Mouse (Mus musculus): Measurements from ENCODE around the gene Vav3.

The Vav3 gene

GRCm38 (mm10) chr3:109352690-109353089 is 12.2 kb downstream of the Vav3 start:
- DNase-seq (ENCODE audit: low spot score in 2 of 2) = no peak

- DNase-seq (ENCODE audit: low spot score in 2 of 2) = no peak
Measured at GRCm38 (mm10) chr3:109353814-109354213, 13.4 kb downstream of the Vav3 start.

GRCm38 (mm10) chr3:109355158-109355557 is 14.7 kb downstream of the Vav3 start:
- no peak for DNase-seq (ENCODE audit: low spot score in 2 of 2)

- DNase-seq (ENCODE audit: low spot score in 2 of 2) = no peak
Measured at GRCm38 (mm10) chr3:109360746-109361145, 20.3 kb downstream of the Vav3 start.

GRCm38 (mm10) chr3:109361882-109362281 is 21.4 kb downstream of the Vav3 start:
- no peak for DNase-seq (ENCODE audit: low spot score in 2 of 2)

- DNase-seq (ENCODE audit: low spot score in 2 of 2) = no peak
Measured at GRCm38 (mm10) chr3:109362310-109362709, 21.9 kb downstream of the Vav3 start.

- DNase-seq (ENCODE audit: low spot score in 2 of 2) = no peak
Measured at GRCm38 (mm10) chr3:109363522-109363921, 23.1 kb downstream of the Vav3 start.

GRCm38 (mm10) chr3:109365875-109366274 is 25.4 kb downstream of the Vav3 start:
- DNase-seq (ENCODE audit: low spot score in 2 of 2) = no peak

GRCm38 (mm10) chr3:109366411-109366851 is 26.0 kb downstream of the Vav3 start:
- peak; percentile 22 to 46 for DNase-seq (ENCODE audit: low spot score in 2 of 2)

- no peak for DNase-seq (ENCODE audit: low spot score in 2 of 2)
Measured at GRCm38 (mm10) chr3:109368383-109369289, 28.2 kb downstream of the Vav3 start.

- DNase-seq (ENCODE audit: low spot score in 2 of 2) = no peak
Measured at GRCm38 (mm10) chr3:109371576-109371975, 31.1 kb downstream of the Vav3 start.

GRCm38 (mm10) chr3:109372678-109373077 is 32.2 kb downstream of the Vav3 start:
- no peak for DNase-seq (ENCODE audit: low spot score in 2 of 2)

- DNase-seq (ENCODE audit: low spot score in 2 of 2) = no peak
Measured at GRCm38 (mm10) chr3:109378278-109378677, 37.8 kb downstream of the Vav3 start.

GRCm38 (mm10) chr3:109378684-109379083 is 38.2 kb downstream of the Vav3 start:
- no peak for DNase-seq (ENCODE audit: low spot score in 2 of 2)

GRCm38 (mm10) chr3:109388730-109389129 is 48.3 kb downstream of the Vav3 start:
- no peak for DNase-seq (ENCODE audit: low spot score in 2 of 2)

- DNase-seq (ENCODE audit: low spot score in 2 of 2) = no peak
Measured at GRCm38 (mm10) chr3:109401527-109401926, 61.1 kb downstream of the Vav3 start.

GRCm38 (mm10) chr3:109411294-109411693 is 70.8 kb downstream of the Vav3 start:
- DNase-seq (ENCODE audit: low spot score in 2 of 2) = no peak

GRCm38 (mm10) chr3:109420403-109420802 is 80.0 kb downstream of the Vav3 start:
- DNase-seq (ENCODE audit: low spot score in 2 of 2) = no peak

- no peak for DNase-seq (ENCODE audit: low spot score in 2 of 2)
Measured at GRCm38 (mm10) chr3:109421019-109421418, 80.6 kb downstream of the Vav3 start.

GRCm38 (mm10) chr3:109423440-109424079 is 83.1 kb downstream of the Vav3 start:
- DNase-seq (ENCODE audit: low spot score in 2 of 2) = no peak

- no peak for DNase-seq (ENCODE audit: low spot score in 2 of 2)
Measured at GRCm38 (mm10) chr3:109431285-109431684, 90.8 kb downstream of the Vav3 start.

- no peak for DNase-seq (ENCODE audit: low spot score in 2 of 2)
Measured at GRCm38 (mm10) chr3:109438552-109438951, 98.1 kb downstream of the Vav3 start.

- no peak for DNase-seq (ENCODE audit: low spot score in 2 of 2)
Measured at GRCm38 (mm10) chr3:109439253-109439652, 98.8 kb downstream of the Vav3 start.
